ENCODE assay signal across 17 mouse cellular contexts in the genomic region with DNA sequence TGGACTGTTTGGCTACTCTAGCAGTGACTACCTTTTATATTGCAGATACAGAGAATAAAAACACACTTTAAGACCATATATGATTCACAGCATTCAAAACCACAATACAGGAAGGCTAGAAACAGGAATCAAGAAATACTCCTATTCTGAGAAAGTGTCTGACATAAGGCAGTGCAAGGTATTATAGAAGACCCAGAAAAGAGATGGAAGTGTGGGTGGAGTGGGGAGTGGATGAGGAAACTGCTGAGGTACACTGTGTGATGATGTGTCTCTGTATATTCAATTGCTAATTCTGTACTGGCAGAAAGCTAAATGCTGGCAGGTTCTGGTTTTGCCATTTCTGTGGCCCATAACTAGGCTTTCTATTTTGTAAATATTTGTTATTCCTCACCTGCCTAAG. TPM values are rescaled to one million over a fixed set of nuclear protein-coding genes. Genes with fewer than 3 reads are reported as not detected.
DNase-seq lines count a peak whose midpoint lies in the region; ATAC-seq lines count a peak whose summit lies in the region.
"Had no signal": no experiment of that assay in that cellular context is flagged by ENCODE, and none has a peak within 500 bp of the region (broad histone marks: within the 10 kb centered on the region; RNA-seq: fewer than 3 reads in every experiment).

No protein-coding gene starts in this region.

- DNase-seq in frontal cortex, postnatal 14 days (ENCODE audit: low spot score in 2 of 2), result no peak
- DNase-seq in right cerebral cortex, adult 18-20 months, result peak; percentile 25
- DNase-seq in right cerebral cortex, postnatal 14 days, result no peak
- no peak for DNase-seq in spleen, postnatal 10 days (ENCODE audit: low spot score in 2 of 2)
- DNase-seq in urinary bladder, postnatal 25 days (ENCODE audit: low spot score), result no peak
- DNase-seq: adrenal gland, adult 2 months; adrenal gland, postnatal 10 days; adrenal gland, postnatal 25 days; cerebellum, adult 11-12 months; cerebellum, adult 2 months; cerebellum, adult 9-10 months; cerebellum, postnatal 10 days; cerebellum, postnatal 25 days had no signal

- peak; percentile 98 for ATAC-seq in frontal cortex, adult (ENCODE audit: low TSS enrichment)
- peak; percentile 53 for ATAC-seq in granulocyte monocyte progenitor cell, adult 5-6 weeks (replicated peaks; ENCODE audit: poor library complexity, severe bottlenecking)
- ATAC-seq: forebrain, embryonic 13.5 days; forebrain, embryonic 15.5 days had no signal

RNA-seq across cellular contexts. Expression of a gene that starts 11.2 kb away (rescaled TPM):
- total RNA-seq in granulocyte monocyte progenitor cell, adult 5-6 weeks (2014; fragmentation: Nextera tagmentation), result 73.0 and 82.4 TPM in 2 replicates
- 20.4 and 28.6 TPM in 2 replicates for total RNA-seq in granulocyte monocyte progenitor cell, adult 5-6 weeks (2017)

RNA-seq across cellular contexts. Expression of a gene that starts 28.8 kb away (rescaled TPM):
- 14.3 and 18.2 TPM in 2 replicates for total RNA-seq in granulocyte monocyte progenitor cell, adult 5-6 weeks (2014; fragmentation: Nextera tagmentation)
- total RNA-seq in granulocyte monocyte progenitor cell, adult 5-6 weeks (2017), result 25.5 and 25.7 TPM in 2 replicates
